Mouse (Mus musculus) neural tube, embryonic 11.5 days (tissue): Measurements from ENCODE around the gene Rbms3. TPM values are rescaled to one million over a fixed set of nuclear protein-coding genes. Genes with fewer than 3 reads are reported as not detected.

ENCODE experiments used
- ATAC-seq: fragments of 200-750 bp; cut with Nextera tagmentation; 2 replicates; pipeline ENCODE4 v1.8.0; 2017; ENCODE audit warnings: moderate number of reproducible peaks, mild to moderate bottlenecking, moderate TSS enrichment, moderate library complexity; ENCODE audit not compliant: insufficient read depth, low FRiP score, low TSS enrichment
- DNase-seq: peaks from one replicate; pipeline ENCODE4 v3.0.0-alpha.2; 2015; ENCODE audit warnings: low spot score
- H3K27ac ChIP-seq: fragments of 300-500 bp; sonication (generic); 2 replicates; pipeline ENCODE4 v1.5.1; 2014; ENCODE audit warnings: low read depth, mild to moderate bottlenecking, low read length
- H3K27me3 ChIP-seq: fragments of 300-500 bp; sonication (generic); 2 replicates; pipeline ENCODE4 v1.6.1; 2014; ENCODE audit warnings: mild to moderate bottlenecking, low read length, mixed read lengths; ENCODE audit not compliant: control insufficient read depth, insufficient read depth
- H3K36me3 ChIP-seq: fragments of 300-500 bp; sonication (generic); 2 replicates; pipeline ENCODE4 v1.6.1; 2014; ENCODE audit warnings: mild to moderate bottlenecking, low read length, moderate library complexity, mixed read lengths; ENCODE audit not compliant: control insufficient read depth, insufficient read depth
- H3K4me1 ChIP-seq: fragments of 300-500 bp; sonication (generic); 2 replicates; pipeline ENCODE4 v1.6.1; 2014; ENCODE audit warnings: low read length, mixed read lengths; ENCODE audit not compliant: control insufficient read depth, insufficient read depth
- H3K4me2 ChIP-seq: fragments of 300-500 bp; sonication (generic); 2 replicates; pipeline ENCODE4 v1.6.1; 2014; ENCODE audit warnings: low read depth, mild to moderate bottlenecking, moderate library complexity
- H3K4me3 ChIP-seq: fragments of 300-500 bp; sonication (generic); 2 replicates; pipeline ENCODE4 v1.5.1; 2014; ENCODE audit warnings: low read depth, low read length
- H3K9ac ChIP-seq: fragments of 300-500 bp; sonication (generic); 2 replicates; pipeline ENCODE4 v1.6.1; 2014; ENCODE audit warnings: mild to moderate bottlenecking, low read length
- H3K9me3 ChIP-seq: fragments of 300-500 bp; sonication (generic); 2 replicates; pipeline ENCODE4 v1.6.1; 2016; ENCODE audit warnings: low read length; ENCODE audit not compliant: control insufficient read depth
- WGBS: fragments of 180-500 bp; shearing (Covaris S2); extraction: QIAGEN DNeasy Blood & Tissue Kit; methylation state at CpG from one replicate; pipeline ENCODE4 v1.1.7; 2014; 5-methylcytosine and 5-hydroxymethylcytosine counted together
- polyA plus RNA-seq: library from polyadenylated mRNA; unstranded; fragments of >200 nt; fragmentation: Nextera tagmentation; extraction: Ambion mirVana; gene quantifications from 2 replicates; pipeline ENCODE4 v1.2.1, GENCODE M21; 2014

Rbms3 gene
- polyA plus RNA-seq, 1 experiment from 2014 or later, result 60.1 TPM

DNA sequence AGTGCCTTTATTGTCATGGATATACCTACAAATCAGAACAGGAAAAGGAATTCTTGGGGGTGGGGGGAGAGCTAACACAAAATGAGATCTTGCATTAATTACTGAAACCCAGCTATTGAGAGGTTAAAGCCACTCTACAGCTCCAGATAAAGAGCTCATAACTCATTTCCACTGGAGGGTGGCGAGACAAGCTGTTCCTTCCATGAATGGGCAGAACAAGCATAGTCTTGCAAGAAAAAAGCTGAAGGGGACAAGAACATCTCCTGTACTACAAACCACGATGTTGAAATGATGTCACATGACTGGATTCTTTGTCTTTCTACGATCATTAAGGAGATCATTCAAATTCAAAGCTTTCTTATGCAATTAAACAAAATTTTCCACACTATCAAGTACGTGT lies 417.7 kb downstream of the Rbms3 start:
- H3K36me3 ChIP-seq, result no peaks in the 10 kb centered on the region
- H3K9ac ChIP-seq, result no peak overlapping the region
- H3K4me1 ChIP-seq, result peaks cover 5% of the 10 kb centered on the region; the same call in 1 of the 2 replicates
- no peaks in the 10 kb centered on the region for H3K27me3 ChIP-seq
- DNase-seq (no peak), ATAC-seq (no peak)
- 50% methylated on average over 4 of the region's 4 CpGs for WGBS
- H3K9me3 ChIP-seq, result no peaks in the 10 kb centered on the region
- H3K4me2 ChIP-seq, result no peak overlapping the region
- H3K27ac ChIP-seq, result no peak overlapping the region
- no peak overlapping the region for H3K4me3 ChIP-seq

GRCm38 (mm10) chr9:117210344-117210743 lies 419.4 kb downstream of the Rbms3 start:
- no peak overlapping the region for H3K9ac ChIP-seq
- H3K9me3 ChIP-seq, result no peaks in the 10 kb centered on the region
- no peak for DNase-seq
- H3K36me3 ChIP-seq, result no peaks in the 10 kb centered on the region
- no peak overlapping the region for H3K27ac ChIP-seq
- H3K4me1 ChIP-seq, result peaks cover 5% of the 10 kb centered on the region; the same call in 1 of the 2 replicates
- no peak overlapping the region for H3K4me2 ChIP-seq
- ATAC-seq, result no peak
- no peak overlapping the region for H3K4me3 ChIP-seq
- WGBS, result 74% methylated on average over 2 of the region's 2 CpGs
- no peaks in the 10 kb centered on the region for H3K27me3 ChIP-seq

GRCm38 (mm10) chr9:117205395-117205794 lies 424.3 kb downstream of the Rbms3 start:
- Histone ChIP-seq H3K27me3 (no peaks in the 10 kb centered on the region), H3K27ac (no peak overlapping the region), H3K9me3 (no peaks in the 10 kb centered on the region), H3K4me1 (no peaks in the 10 kb centered on the region), H3K4me2 (no peak overlapping the region), H3K4me3 (no peak overlapping the region), H3K36me3 (no peaks in the 10 kb centered on the region), H3K9ac (no peak overlapping the region)
- ATAC-seq (no peak), DNase-seq (no peak)
- WGBS, result 51% methylated on average over 6 of the region's 6 CpGs

- no peak for ATAC-seq
- Histone ChIP-seq H3K9ac (no peak overlapping the region), H3K9me3 (no peaks in the 10 kb centered on the region), H3K4me2 (no peak overlapping the region), H3K27me3 (no peaks in the 10 kb centered on the region), H3K4me3 (no peak overlapping the region), H3K4me1 (no peaks in the 10 kb centered on the region), H3K27ac (no peak overlapping the region), H3K36me3 (no peaks in the 10 kb centered on the region)
- 87% methylated on average over 7 of the region's 7 CpGs for WGBS
- DNase-seq, result no peak
Observed at GRCm38 (mm10) chr9:117200067-117200658, 429.6 kb downstream of the Rbms3 start.

- Histone ChIP-seq H3K9ac (no peak overlapping the region), H3K4me1 (no peaks in the 10 kb centered on the region), H3K27me3 (no peaks in the 10 kb centered on the region), H3K36me3 (no peaks in the 10 kb centered on the region; the same call in 1 of the 2 replicates), H3K4me2 (no peak overlapping the region), H3K9me3 (no peaks in the 10 kb centered on the region), H3K27ac (no peak overlapping the region), H3K4me3 (no peak overlapping the region)
- DNase-seq (no peak), ATAC-seq (no peak)
- 86% methylated on average over 3 of the region's 3 CpGs for WGBS
Observed at GRCm38 (mm10) chr9:117197531-117197930, 432.2 kb downstream of the Rbms3 start.

DNA sequence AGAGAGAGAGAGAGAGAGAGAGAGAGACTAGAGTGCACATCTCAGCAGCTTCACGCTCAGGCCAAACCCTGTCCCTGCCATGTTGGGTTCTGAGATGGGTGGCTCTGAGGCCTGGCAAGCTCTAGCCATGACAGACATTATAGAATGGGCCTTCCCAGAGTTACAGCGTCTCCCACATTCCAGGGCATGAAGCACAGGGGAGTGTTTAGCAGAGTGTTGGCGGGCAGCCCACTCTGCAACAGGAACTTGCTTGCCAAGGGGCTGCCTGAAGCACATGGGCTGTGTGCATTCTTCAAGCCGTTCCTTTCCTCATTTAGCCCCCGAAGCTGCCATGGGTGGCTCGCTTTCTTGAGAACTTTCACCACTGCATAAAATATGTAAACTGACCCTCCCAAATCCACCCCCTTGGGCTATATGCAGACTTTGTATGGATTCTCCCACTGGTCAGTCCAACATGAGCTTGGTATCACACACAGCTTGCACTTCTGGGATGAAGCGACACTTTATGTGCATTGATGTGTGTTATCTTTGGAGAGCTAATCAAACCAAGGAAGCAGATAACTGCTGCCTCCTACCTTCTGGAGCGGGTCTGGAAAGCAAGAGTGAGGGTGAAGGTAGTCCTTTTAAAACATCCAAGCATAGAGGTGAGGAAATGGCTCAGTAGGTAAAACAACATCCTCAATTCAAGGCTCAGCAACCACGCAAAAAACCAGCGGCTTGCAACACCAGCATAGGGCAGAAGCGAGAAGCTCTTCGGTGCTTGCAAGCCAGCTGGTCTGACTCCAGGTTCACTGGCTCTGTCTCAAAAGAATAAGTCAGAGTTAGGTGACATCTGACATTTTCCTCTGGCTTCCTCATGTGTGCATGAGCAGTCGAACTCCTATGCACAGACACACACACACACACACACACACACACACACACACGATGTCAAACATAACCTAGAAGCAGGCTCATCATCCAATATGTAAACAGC lies 436.9 kb downstream of the Rbms3 start:
- no peak for ATAC-seq
- H3K9me3 ChIP-seq, result no peaks in the 10 kb centered on the region
- DNase-seq, result no peak

DNA sequence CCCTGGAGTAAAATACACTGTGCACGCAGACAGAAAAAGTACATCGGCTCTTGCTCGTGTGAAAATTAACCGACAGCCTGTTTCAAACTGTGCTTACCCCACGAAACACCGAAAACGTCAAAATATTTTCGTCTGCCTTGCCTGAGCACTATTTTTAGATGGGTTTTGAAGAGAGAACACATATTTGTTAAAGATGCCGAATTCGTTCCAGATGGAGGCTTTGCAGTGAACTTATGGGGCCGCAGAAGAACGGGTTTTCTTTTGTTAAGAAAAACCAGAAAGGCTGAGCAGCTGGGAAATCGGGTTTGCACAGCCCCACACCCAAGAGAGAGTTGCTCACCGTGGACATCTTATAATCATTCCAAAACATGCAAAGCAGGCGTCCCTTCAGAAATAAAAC lies 437.6 kb downstream of the Rbms3 start:
- no peak overlapping the region for H3K9ac ChIP-seq
- no peak overlapping the region for H3K4me2 ChIP-seq
- H3K27ac ChIP-seq, result no peak overlapping the region
- H3K4me3 ChIP-seq, result no peak overlapping the region
- ATAC-seq, result no peak
- no peak for DNase-seq
- no peaks in the 10 kb centered on the region for H3K27me3 ChIP-seq
- no peaks in the 10 kb centered on the region; the same call in 1 of the 2 replicates for H3K36me3 ChIP-seq
- 81% methylated on average over 15 of the region's 15 CpGs for WGBS
- H3K4me1 ChIP-seq, result no peaks in the 10 kb centered on the region
- no peaks in the 10 kb centered on the region for H3K9me3 ChIP-seq

More for the DNA sequence above, 436.9 kb downstream of the Rbms3 start:
- Histone ChIP-seq H3K4me3 (no peak overlapping the region), H3K36me3 (no peaks in the 10 kb centered on the region; the same call in 1 of the 2 replicates), H3K4me1 (no peaks in the 10 kb centered on the region), H3K27me3 (no peaks in the 10 kb centered on the region), H3K4me2 (no peak overlapping the region), H3K27ac (no peak overlapping the region), H3K9ac (no peak overlapping the region)
- 87% methylated on average over 14 of the region's 14 CpGs for WGBS

DNA sequence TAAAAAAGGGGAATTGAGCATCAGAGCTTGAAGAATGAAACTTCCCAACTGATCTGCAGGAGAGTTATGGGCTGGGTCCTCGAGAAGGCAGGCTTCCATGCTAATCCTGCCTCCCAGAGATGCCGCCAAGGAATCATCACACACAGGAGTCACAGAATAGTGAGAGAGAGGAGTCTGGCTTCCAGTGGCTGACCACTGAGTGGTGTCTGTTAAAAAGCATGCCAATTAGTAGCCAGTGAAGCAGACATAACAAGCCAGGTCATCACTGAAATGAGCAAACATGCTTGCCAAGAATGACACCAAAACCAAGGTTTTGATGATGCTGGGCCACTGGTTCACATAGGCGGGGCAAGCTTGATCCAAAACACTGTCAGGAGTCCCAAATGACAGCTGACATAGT lies 441.3 kb downstream of the Rbms3 start:
- no peak for ATAC-seq
- no peaks in the 10 kb centered on the region for H3K4me1 ChIP-seq
- no peaks in the 10 kb centered on the region; the same call in 1 of the 2 replicates for H3K36me3 ChIP-seq
- no peak overlapping the region for H3K4me2 ChIP-seq
- no peak overlapping the region for H3K4me3 ChIP-seq
- no peak for DNase-seq
- H3K27ac ChIP-seq, result no peak overlapping the region
- H3K9me3 ChIP-seq, result no peaks in the 10 kb centered on the region
- no peak overlapping the region for H3K9ac ChIP-seq
- H3K27me3 ChIP-seq, result no peaks in the 10 kb centered on the region
- WGBS, result 88% methylated on average over 3 of the region's 3 CpGs
